Mouse (Mus musculus) heart, embryonic 10.5 days (tissue): Measurements from ENCODE around the gene Vps11. TPM values are rescaled to one million over a fixed set of nuclear protein-coding genes. Genes with fewer than 3 reads are reported as not detected.
"Not testable (repeated sequence)": the region's sequence is repeated elsewhere in the genome, so short reads cannot be mapped to it uniquely, and the experiment has no call there.

Experiments
- DNase-seq: peaks from one replicate; pipeline ENCODE4 v3.0.0-alpha.2; 2017; ENCODE audit warnings: low spot score
- H3K27ac ChIP-seq: fragments of 300-500 bp; sonication (generic); 2 replicates; pipeline ENCODE4 v1.5.1; 2016; ENCODE audit warnings: mild to moderate bottlenecking
- H3K27me3 ChIP-seq: fragments of 300-500 bp; sonication (generic); 2 replicates; pipeline ENCODE4 v1.6.1; 2016; ENCODE audit warnings: mild to moderate bottlenecking; ENCODE audit not compliant: poor library complexity, insufficient read depth, severe bottlenecking
- H3K36me3 ChIP-seq: fragments of 300-500 bp; sonication (generic); 2 replicates; pipeline ENCODE4 v1.6.1; 2016; ENCODE audit warnings: mild to moderate bottlenecking, moderate library complexity
- H3K4me1 ChIP-seq: fragments of 300-500 bp; sonication (generic); 2 replicates; pipeline ENCODE4 v1.6.1; 2016; ENCODE audit warnings: mild to moderate bottlenecking
- H3K4me3 ChIP-seq: fragments of 300-500 bp; sonication (generic); 2 replicates; pipeline ENCODE4 v1.5.1; 2016; ENCODE audit warnings: mild to moderate bottlenecking, moderate library complexity
- H3K9me3 ChIP-seq: fragments of 300-500 bp; sonication (generic); 2 replicates; pipeline ENCODE4 v1.6.1; 2016; ENCODE audit warnings: mild to moderate bottlenecking, moderate library complexity
- WGBS: fragments of 180-500 bp; shearing (Covaris S2); methylation state at CpG from one replicate; pipeline ENCODE4 v1.1.7; 2016; 5-methylcytosine and 5-hydroxymethylcytosine counted together
- polyA plus RNA-seq: library from polyadenylated mRNA; unstranded; fragments of >200 nt; fragmentation: Nextera tagmentation; extraction: Ambion mirVana; gene quantifications from 2 replicates; pipeline ENCODE4 v1.2.1, GENCODE M21; 2016

Gene Vps11
- 22.8 and 26.3 TPM in 2 replicates for polyA plus RNA-seq

- under 1% methylated on average over 44 of the region's 44 CpGs for WGBS
Observed at GRCm38 (mm10) chr9:44361190-44361917, at the start of gene Vps11. Vps11 (minus strand) TSS chr9:44361670.

GRCm38 (mm10) chr9:44410647-44411336 lies 49.3 kb upstream of the Vps11 start:
- H3K9me3 ChIP-seq = no peaks in the 10 kb centered on the region
- H3K36me3 ChIP-seq = peaks cover 68% of the 10 kb centered on the region

More at GRCm38 (mm10) chr9:44361190-44361917, at the start of gene Vps11:
- Histone ChIP-seq H3K27me3 (no peaks in the 10 kb centered on the region), H3K4me1 (peaks cover 7% of the 10 kb centered on the region), H3K27ac (peak within 1 kb of the TSS; percentile 87), H3K9me3 (no peaks in the 10 kb centered on the region), H3K4me3 (peak within 1 kb of the TSS; percentile 95), H3K36me3 (peaks cover 31% of the 10 kb centered on the region)
- DNase-seq = peak; percentile 99

GRCm38 (mm10) chr9:44408693-44409092 lies 47.2 kb upstream of the Vps11 start:
- 74% methylated on average over 9 of the region's 9 CpGs for WGBS
- not testable (repeated sequence) for H3K27me3 ChIP-seq, DNase-seq, H3K4me1 ChIP-seq, H3K9me3 ChIP-seq
- H3K36me3 ChIP-seq = peaks cover 69% of the 10 kb centered on the region
- 0 out of 2 replicates have a peak overlapping the region, but pooled peaks have one; percentile 92 for H3K27ac ChIP-seq
- H3K4me3 ChIP-seq = peak overlapping the region; percentile 79

More at GRCm38 (mm10) chr9:44410647-44411336, 49.3 kb upstream of the Vps11 start:
- H3K4me1 ChIP-seq = peaks cover 5% of the 10 kb centered on the region; the same call in 1 of the 2 replicates
- H3K4me3 ChIP-seq = no peak overlapping the region
- no peak for DNase-seq
- WGBS = 84% methylated on average over 2 of the region's 2 CpGs
- no peak overlapping the region for H3K27ac ChIP-seq
- H3K27me3 ChIP-seq = no peaks in the 10 kb centered on the region

- 2% methylated on average over 24 of the region's 24 CpGs for WGBS
- H3K27me3 ChIP-seq = no peaks in the 10 kb centered on the region
- no peak for DNase-seq
- peaks cover 5% of the 10 kb centered on the region; the same call in 1 of the 2 replicates for H3K4me1 ChIP-seq
- no peaks in the 10 kb centered on the region for H3K9me3 ChIP-seq
- peak overlapping the region; percentile 92 for H3K27ac ChIP-seq
- H3K4me3 ChIP-seq = peak overlapping the region; percentile 79
- H3K36me3 ChIP-seq = peaks cover 68% of the 10 kb centered on the region
Observed at GRCm38 (mm10) chr9:44407752-44408097, 46.3 kb upstream of the Vps11 start.

GRCm38 (mm10) chr9:44406906-44407751 lies 45.7 kb upstream of the Vps11 start, which contains the start of the genes Rps25 and Trappc4:
Rps25 (plus strand) TSS chr9:44407139.
Trappc4 (minus strand) TSS chr9:44407600.
- H3K36me3 ChIP-seq = peaks cover 68% of the 10 kb centered on the region
- DNase-seq = peak; percentile 98
- H3K27me3 ChIP-seq = no peaks in the 10 kb centered on the region
- peak within 1 kb of the TSS; percentile 92 for H3K27ac ChIP-seq
- H3K4me3 ChIP-seq = peak within 1 kb of the TSS; percentile 79
- no peaks in the 10 kb centered on the region for H3K9me3 ChIP-seq
- peaks cover 5% of the 10 kb centered on the region; the same call in 1 of the 2 replicates for H3K4me1 ChIP-seq
- under 1% methylated on average over 51 of the region's 51 CpGs for WGBS

- WGBS = 78% methylated on average over 3 of the region's 3 CpGs
- H3K9me3 ChIP-seq = no peaks in the 10 kb centered on the region
- no peak overlapping the region for H3K4me3 ChIP-seq
- peaks cover 68% of the 10 kb centered on the region for H3K36me3 ChIP-seq
- DNase-seq = no peak
- no peak overlapping the region for H3K27ac ChIP-seq
- H3K4me1 ChIP-seq = peaks cover 9% of the 10 kb centered on the region; the same call in 1 of the 2 replicates
- H3K27me3 ChIP-seq = no peaks in the 10 kb centered on the region
Observed at GRCm38 (mm10) chr9:44405011-44405410, 43.5 kb upstream of the Vps11 start.

- H3K9me3 ChIP-seq = no peaks in the 10 kb centered on the region
- H3K4me1 ChIP-seq = peaks cover 22% of the 10 kb centered on the region
- no peak overlapping the region for H3K4me3 ChIP-seq
- H3K27me3 ChIP-seq = no peaks in the 10 kb centered on the region
- H3K27ac ChIP-seq = no peak overlapping the region
- peaks cover 67% of the 10 kb centered on the region for H3K36me3 ChIP-seq
- no peak for DNase-seq
- WGBS = 75% methylated on average over 4 of the region's 4 CpGs
Observed at GRCm38 (mm10) chr9:44401081-44401480, 39.6 kb upstream of the Vps11 start.

GRCm38 (mm10) chr9:44399795-44400114 lies 38.3 kb upstream of the Vps11 start:
- Histone ChIP-seq H3K9me3 (no peaks in the 10 kb centered on the region), H3K27ac (no peak overlapping the region), H3K27me3 (no peaks in the 10 kb centered on the region), H3K4me1 (peaks cover 24% of the 10 kb centered on the region), H3K4me3 (no peak overlapping the region), H3K36me3 (peaks cover 58% of the 10 kb centered on the region)
- no peak for DNase-seq
- 89% methylated on average over 6 of the region's 6 CpGs for WGBS

GRCm38 (mm10) chr9:44399114-44399794 lies 37.8 kb upstream of the Vps11 start:
- peaks cover 24% of the 10 kb centered on the region for H3K4me1 ChIP-seq
- peaks cover 53% of the 10 kb centered on the region for H3K36me3 ChIP-seq
- no peak overlapping the region for H3K4me3 ChIP-seq
- 78% methylated on average over 13 of the region's 13 CpGs for WGBS
- no peaks in the 10 kb centered on the region for H3K27me3 ChIP-seq
- no peaks in the 10 kb centered on the region for H3K9me3 ChIP-seq
- H3K27ac ChIP-seq = no peak overlapping the region
- no peak for DNase-seq

GRCm38 (mm10) chr9:44398551-44398950 lies 37.1 kb upstream of the Vps11 start:
- Histone ChIP-seq H3K36me3 (peaks cover 46% of the 10 kb centered on the region), H3K27me3 (no peaks in the 10 kb centered on the region), H3K4me3 (peak overlapping the region; percentile 83; the same call in 1 of the 2 replicates), H3K27ac (no peak overlapping the region), H3K4me1 (peaks cover 24% of the 10 kb centered on the region), H3K9me3 (no peaks in the 10 kb centered on the region)
- 82% methylated on average over 9 of the region's 9 CpGs for WGBS
- no peak for DNase-seq

GRCm38 (mm10) chr9:44398087-44398486 lies 36.6 kb upstream of the Vps11 start:
- 28% methylated on average over 4 of the region's 4 CpGs for WGBS
- Histone ChIP-seq H3K4me1 (peaks cover 24% of the 10 kb centered on the region), H3K9me3 (no peaks in the 10 kb centered on the region), H3K27me3 (no peaks in the 10 kb centered on the region), H3K36me3 (peaks cover 42% of the 10 kb centered on the region), H3K27ac (peak overlapping the region; percentile 94; the same call in 1 of the 2 replicates), H3K4me3 (peak overlapping the region; percentile 83)
- no peak for DNase-seq
